Mouse (Mus musculus) MEL (cell line): Measurements from ENCODE around the gene Rhbdl2. TPM values are rescaled to one million over a fixed set of nuclear protein-coding genes. Genes with fewer than 3 reads are reported as not detected.

ENCODE experiments used
- DNase-seq: peaks from one replicate; pipeline ENCODE4 v3.0.0; 2011; ENCODE audit warnings: low read depth, low spot score
- H3K27ac ChIP-seq: 2 replicates; pipeline ENCODE4 v1.5.1; 2012; ENCODE audit warnings: low read depth, mild to moderate bottlenecking, control low read depth, low read length, moderate library complexity; ENCODE audit not compliant: control insufficient read depth
- H3K27me3 ChIP-seq, 2 experiments: fragments of 150-350 bp in 1 of 2; sonication (generic) in 1 of 2; 2 replicates each; pipeline ENCODE4 v1.6.1; 2012; ENCODE audit warnings: low read length in 2 of 2, mild to moderate bottlenecking in 2 of 2, improper control_type of control experiment in 1 of 2, moderate library complexity in 1 of 2; ENCODE audit not compliant: insufficient read depth in 2 of 2, control insufficient read depth in 1 of 2
- H3K36me3 ChIP-seq, 2 experiments: 2 replicates each; pipeline ENCODE4 v1.6.1; 2012 to 2014; ENCODE audit warnings: low read length in 2 of 2, improper control_type of control experiment in 1 of 2, inconsistent platforms in 1 of 2, mild to moderate bottlenecking in 1 of 2; ENCODE audit not compliant: insufficient read depth in 2 of 2, control insufficient read depth in 1 of 2
- H3K4me1 ChIP-seq, 2 experiments: fragments of 150-350 bp in 1 of 2; sonication (generic) in 1 of 2; 2 replicates each; pipeline ENCODE4 v1.6.1; 2012; ENCODE audit warnings: low read length in 2 of 2, improper control_type of control experiment in 1 of 2, mild to moderate bottlenecking in 1 of 2; ENCODE audit not compliant: insufficient read depth in 2 of 2, control insufficient read depth in 1 of 2
- H3K4me3 ChIP-seq, 2 experiments: fragments of 150-350 bp in 1 of 2; sonication (generic) in 1 of 2; 2 replicates each; pipeline ENCODE4 v1.5.1; 2012; ENCODE audit warnings: low read depth in 2 of 2, low read length in 2 of 2, mild to moderate bottlenecking in 2 of 2, moderate library complexity in 2 of 2, control low read depth in 1 of 2, improper control_type of control experiment in 1 of 2; ENCODE audit not compliant: control insufficient read depth in 1 of 2, insufficient read depth in 1 of 2
- H3K79me2 ChIP-seq: 2 replicates; pipeline ENCODE4 v1.6.1; 2012; ENCODE audit warnings: mild to moderate bottlenecking, low read length, moderate library complexity; ENCODE audit not compliant: control insufficient read depth, poor library complexity, insufficient read depth
- H3K9ac ChIP-seq: 2 replicates; pipeline ENCODE4 v1.6.1; 2012; ENCODE audit warnings: low read depth, mild to moderate bottlenecking, control low read depth, low read length, moderate library complexity; ENCODE audit not compliant: control insufficient read depth, poor library complexity, severe bottlenecking
- H3K9me3 ChIP-seq: fragments of 150-350 bp; sonication (generic); replicated peaks from 2 replicates; pipeline ENCODE4 v1.6.1; 2012; ENCODE audit warnings: mild to moderate bottlenecking, low read length, improper control_type of control experiment, moderate library complexity; ENCODE audit not compliant: insufficient read depth
- BHLHE40 ChIP-seq: IDR thresholded peaks from 2 replicates; pipeline ENCODE4 v1.6.1; 2012; ENCODE audit warnings: low read depth, mild to moderate bottlenecking, inconsistent platforms, low read length, improper control_type of control experiment, borderline replicate concordance
- CHD2 ChIP-seq: IDR thresholded peaks from 2 replicates; pipeline ENCODE4 v1.6.1; 2011; ENCODE audit warnings: low read length, improper control_type of control experiment
- E2F4 ChIP-seq: IDR thresholded peaks from 2 replicates; pipeline ENCODE4 v1.6.1; 2011; ENCODE audit warnings: low read depth, low read length, improper control_type of control experiment, borderline replicate concordance
- ELF1 ChIP-seq: IDR thresholded peaks from 2 replicates; pipeline ENCODE4 v1.6.1; 2014; ENCODE audit warnings: low read depth, mild to moderate bottlenecking, inconsistent platforms, low read length, improper control_type of control experiment, moderate library complexity
- ETS1 ChIP-seq: IDR thresholded peaks from 2 replicates; pipeline ENCODE4 v1.6.1; 2012; ENCODE audit warnings: low read depth, mild to moderate bottlenecking, inconsistent platforms, low read length, improper control_type of control experiment, moderate library complexity
- HCFC1 ChIP-seq: IDR thresholded peaks from 2 replicates; pipeline ENCODE4 v1.6.1; 2012; ENCODE audit warnings: low read depth, mild to moderate bottlenecking, inconsistent platforms, low read length, improper control_type of control experiment, moderate library complexity
- JUND ChIP-seq: IDR thresholded peaks from 2 replicates; pipeline ENCODE4 v1.6.1; 2011; ENCODE audit warnings: low read depth, mild to moderate bottlenecking, improper control_type of control experiment, low read length
- KAT2A ChIP-seq: conservative IDR thresholded peaks from 2 replicates; pipeline ENCODE4 v1.6.1; 2012; ENCODE audit warnings: low read depth, low read length, improper control_type of control experiment, inconsistent platforms
- MAFK ChIP-seq: IDR thresholded peaks from 2 replicates; pipeline ENCODE4 v1.6.1; 2011; ENCODE audit warnings: low read depth, mild to moderate bottlenecking, low read length, improper control_type of control experiment, borderline replicate concordance
- MAX ChIP-seq: IDR thresholded peaks from 2 replicates; pipeline ENCODE4 v1.6.1; 2011; ENCODE audit warnings: low read length, improper control_type of control experiment
- MAZ ChIP-seq: IDR thresholded peaks from 2 replicates; pipeline ENCODE4 v1.6.1; 2012; ENCODE audit warnings: low read depth, mild to moderate bottlenecking, inconsistent platforms, low read length, improper control_type of control experiment
- MEF2A ChIP-seq: IDR thresholded peaks from 2 replicates; pipeline ENCODE4 v1.6.1; 2014; ENCODE audit warnings: low read depth, mild to moderate bottlenecking, inconsistent platforms, low read length, improper control_type of control experiment; ENCODE audit not compliant: poor library complexity, insufficient replicate concordance, severe bottlenecking; ENCODE audit errors: extremely low read depth
- MXI1 ChIP-seq: IDR thresholded peaks from 2 replicates; pipeline ENCODE4 v1.6.1; 2011; ENCODE audit warnings: mild to moderate bottlenecking, low read depth, low read length, improper control_type of control experiment
- MYB ChIP-seq: IDR thresholded peaks from 2 replicates; pipeline ENCODE4 v1.6.1; 2011; ENCODE audit warnings: mild to moderate bottlenecking, low read depth, low read length, improper control_type of control experiment
- MYC ChIP-seq: IDR thresholded peaks from 2 replicates; pipeline ENCODE4 v1.6.1; 2011; ENCODE audit warnings: low read depth, mild to moderate bottlenecking, low read length, improper control_type of control experiment, moderate library complexity
- POLR2AphosphoS2 ChIP-seq: IDR thresholded peaks from 2 replicates; pipeline ENCODE4 v1.6.1; 2011; ENCODE audit warnings: low read length, improper control_type of control experiment
- RCOR1 ChIP-seq: IDR thresholded peaks from 2 replicates; pipeline ENCODE4 v1.6.1; 2012; ENCODE audit warnings: low read depth, mild to moderate bottlenecking, inconsistent platforms, low read length, improper control_type of control experiment
- SIN3A ChIP-seq: IDR thresholded peaks from 2 replicates; pipeline ENCODE4 v1.6.1; 2012; ENCODE audit warnings: low read length, improper control_type of control experiment, inconsistent platforms
- SMC3 ChIP-seq: IDR thresholded peaks from 2 replicates; pipeline ENCODE4 v1.6.1; 2011; ENCODE audit warnings: low read depth, low read length, improper control_type of control experiment
- TAL1 ChIP-seq: IDR thresholded peaks from 2 replicates; pipeline ENCODE4 v1.6.1; 2012; ENCODE audit warnings: mild to moderate bottlenecking, inconsistent platforms, low read length, moderate library complexity, mixed read lengths
- TBP ChIP-seq: IDR thresholded peaks from 2 replicates; pipeline ENCODE4 v1.8.0; 2011; ENCODE audit warnings: low read depth, low read length, improper control_type of control experiment
- UBTF ChIP-seq: IDR thresholded peaks from 2 replicates; pipeline ENCODE4 v1.6.1; 2012; ENCODE audit warnings: low read depth, mild to moderate bottlenecking, inconsistent platforms, low read length, improper control_type of control experiment, moderate library complexity, borderline replicate concordance; ENCODE audit not compliant: insufficient read depth
- USF1 ChIP-seq: IDR thresholded peaks from 2 replicates; pipeline ENCODE4 v1.6.1; 2014; ENCODE audit warnings: low read depth, mild to moderate bottlenecking, inconsistent platforms, low read length, improper control_type of control experiment, moderate library complexity
- USF2 ChIP-seq, 2 experiments: IDR thresholded peaks; 2 replicates each; pipeline ENCODE4 v1.6.1; 2011 to 2012; ENCODE audit warnings: improper control_type of control experiment in 2 of 2, low read length in 2 of 2, borderline replicate concordance in 1 of 2, inconsistent platforms in 1 of 2, low read depth in 1 of 2, mild to moderate bottlenecking in 1 of 2; ENCODE audit not compliant: insufficient read depth in 1 of 2
- ZKSCAN1 ChIP-seq: IDR thresholded peaks from 2 replicates; pipeline ENCODE4 v1.6.1; 2012; ENCODE audit warnings: low read depth, mild to moderate bottlenecking, inconsistent platforms, low read length, improper control_type of control experiment, moderate library complexity
- polyA plus RNA-seq, 2 experiments: library from polyadenylated mRNA; stranded (reverse) in 1 of 2; unstranded in 1 of 2; fragments of >175 nt in 1 of 2; fragments of >200 nt in 1 of 2; gene quantifications; 2 replicates each; pipeline versions ENCODE4 v1.2.1 to v1.2.4; 2012; ENCODE audit warnings: low replicate concordance in 2 of 2, low read depth in 1 of 2; ENCODE audit not compliant: insufficient read length in 2 of 2, insufficient read depth in 1 of 2, missing spikeins in 1 of 2
- total RNA-seq: library from RNA; depleted of rRNA; stranded (reverse); fragments of 300-350 nt; gene quantifications from 2 replicates; pipeline ENCODE4 v1.2.3, GENCODE M21; 2012

The Rhbdl2 gene
- total and polyA plus RNA-seq, 3 experiments = not detected

GRCm38 (mm10) chr4:123793136-123793535, 5.5 kb downstream of the Rhbdl2 start:
- Histone ChIP-seq H3K79me2 (no peaks in the 10 kb centered on the region), H3K4me3 (no peak overlapping the region), H3K27me3 (0 out of 4 replicates have a peak, but pooled peaks cover 0 to 2% of the 10 kb centered on the region in 2 experiments), H3K27ac (no peak overlapping the region), H3K4me1 (no peaks in the 10 kb centered on the region), H3K36me3 (no peaks in the 10 kb centered on the region), H3K9me3 (no peaks in the 10 kb centered on the region), H3K9ac (no peak overlapping the region)
- DNase-seq = no peak
- TF ChIP-seq TBP = no peak
- no peak for TF ChIP-seq BHLHE40
- TF ChIP-seq MYC = no peak
- no peak for TF ChIP-seq JUND
- no peak for TF ChIP-seq POLR2AphosphoS2
- TF ChIP-seq SIN3A = no peak
- no peak for TF ChIP-seq CHD2
- TF ChIP-seq MAFK = no peak

DNA sequence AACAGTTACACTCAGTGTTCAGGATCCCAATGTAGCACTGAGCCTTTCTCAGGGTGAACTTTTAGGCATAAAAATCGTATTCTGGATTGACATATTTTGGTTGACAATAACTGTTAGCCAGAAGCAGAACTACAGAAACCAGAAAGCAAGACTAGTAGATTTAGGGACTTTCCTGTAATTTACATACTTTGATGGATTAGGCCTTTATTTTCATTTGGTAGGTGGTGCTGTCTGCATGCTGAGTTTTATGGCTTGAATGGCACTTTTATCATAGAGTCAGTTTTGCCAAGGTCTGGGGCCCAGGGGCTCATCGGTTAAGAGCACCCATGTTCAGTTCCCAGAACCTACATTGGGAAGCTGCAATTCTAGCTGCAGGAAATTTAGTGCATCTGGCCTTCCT, 7.4 kb downstream of the Rhbdl2 start:
- H3K4me1 ChIP-seq = no peaks in the 10 kb centered on the region
- no peaks in the 10 kb centered on the region for H3K79me2 ChIP-seq
- no peak overlapping the region for H3K4me3 ChIP-seq
- H3K36me3 ChIP-seq = no peaks in the 10 kb centered on the region
- H3K9ac ChIP-seq = no peak overlapping the region
- no peak overlapping the region for H3K27ac ChIP-seq
- no peak for DNase-seq
- H3K9me3 ChIP-seq = no peaks in the 10 kb centered on the region
- TF ChIP-seq E2F4 (no peak), MAX (no peak), SMC3 (no peak), HCFC1 (no peak), USF1 (no peak), ELF1 (no peak), RCOR1 (no peak), UBTF (no peak), MEF2A (no peak), POLR2AphosphoS2 (no peak), TBP (no peak), MAZ (no peak), KAT2A (no peak), ETS1 (no peak), MXI1 (no peak), MYB (no peak), USF2 (IDR thresholded peaks at IDR 0.05; ENCODE audit: borderline replicate concordance in 1 of 2, insufficient read depth in 1 of 2, low read depth in 1 of 2, low read length in 2 of 2) (no peak), JUND (no peak), ZKSCAN1 (no peak), TAL1 (no peak)
- H3K27me3 ChIP-seq = 0 out of 4 replicates have a peak, but pooled peaks cover 0 to 2% of the 10 kb centered on the region in 2 experiments
